Mouse (Mus musculus): ENCODE data around the gene Engase.

DNA sequence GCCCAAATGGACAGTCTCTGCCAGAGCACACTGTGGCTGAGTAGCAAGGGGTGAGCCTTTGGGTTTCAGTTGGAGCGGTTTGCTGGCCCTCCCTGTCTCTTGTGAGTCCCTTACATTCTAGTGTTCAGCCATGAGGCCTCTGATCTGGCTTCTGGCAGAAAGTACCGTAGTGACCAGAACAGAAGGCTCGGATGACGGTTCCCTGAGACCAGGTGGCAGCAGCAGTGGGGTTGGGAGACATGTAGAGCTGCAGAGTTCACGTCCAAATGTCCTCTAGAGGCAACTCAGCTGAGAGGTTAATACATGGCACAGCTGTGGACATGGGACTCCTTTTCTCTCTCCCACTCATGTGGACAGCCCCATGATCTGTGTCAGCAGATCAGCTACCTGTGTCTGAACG lies 30.5 kb downstream of the Engase start:
- TF ChIP-seq USF1 (IDR thresholded peaks at IDR 0.05; ENCODE audit: low read depth) (no peak), TCF3 (IDR thresholded peaks at IDR 0.05; ENCODE audit: insufficient read length, low read depth) (no peak), REST (IDR thresholded peaks at IDR 0.05; ENCODE audit: insufficient read depth, insufficient read length) (no peak)

Data from myocyte (in vitro differentiated cells).